Mouse (Mus musculus) CH12.LX (cell line): Measurements from ENCODE around the gene Rbm46. TPM values are rescaled to one million over a fixed set of nuclear protein-coding genes. Genes with fewer than 3 reads are reported as not detected.

Experiments
- DNase-seq: peaks from one replicate; pipeline ENCODE4 v3.0.0-alpha.2; 2013; ENCODE audit errors: extremely low read depth
- H3K27ac ChIP-seq: 2 replicates; pipeline ENCODE4 v1.5.1; 2012; ENCODE audit warnings: low read depth, mild to moderate bottlenecking, control low read depth, moderate library complexity; ENCODE audit not compliant: insufficient read depth
- H3K27me3 ChIP-seq: replicated peaks from 2 replicates; pipeline ENCODE3; 2012; ENCODE audit warnings: inconsistent platforms
- H3K36me3 ChIP-seq, 2 experiments: replicated peaks in 1 of 2; 2 replicates each; pipeline versions ENCODE3 to v1.6.1; 2012; ENCODE audit warnings: inconsistent platforms in 1 of 2, low read length in 1 of 2, mild to moderate bottlenecking in 1 of 2, mixed read lengths in 1 of 2, moderate library complexity in 1 of 2; ENCODE audit not compliant: control insufficient read depth in 1 of 2, insufficient read depth in 1 of 2
- H3K4me1 ChIP-seq, 2 experiments: 2 replicates each; pipeline ENCODE4 v1.6.1; 2012; ENCODE audit warnings: inconsistent platforms in 1 of 2, moderate library complexity in 1 of 2; ENCODE audit not compliant: insufficient read depth in 2 of 2, control insufficient read depth in 1 of 2
- H3K4me2 ChIP-seq: 2 replicates; pipeline ENCODE4 v1.6.1; 2012; ENCODE audit warnings: low read depth, mild to moderate bottlenecking, control low read depth; ENCODE audit not compliant: poor library complexity, insufficient read depth, severe bottlenecking
- H3K4me3 ChIP-seq, 3 experiments: fragments of 150-350 bp in 1 of 3; sonication (generic) in 1 of 3; replicated peaks in 1 of 3; 2 replicates each; pipeline versions ENCODE3 to v1.5.1; 2011 to 2012; ENCODE audit warnings: low read depth in 2 of 3, low read length in 2 of 3, mild to moderate bottlenecking in 2 of 3, moderate library complexity in 2 of 3, control low read depth in 1 of 3, improper control_type of control experiment in 1 of 3, inconsistent platforms in 1 of 3, mixed read lengths in 1 of 3; ENCODE audit not compliant: poor library complexity in 1 of 3
- H3K79me2 ChIP-seq: replicated peaks from 2 replicates; pipeline ENCODE4 v1.6.1; 2012; ENCODE audit warnings: mild to moderate bottlenecking, moderate library complexity; ENCODE audit not compliant: control insufficient read depth, poor library complexity, insufficient read depth, severe bottlenecking; ENCODE audit errors: extremely low read depth
- H3K9ac ChIP-seq: 2 replicates; pipeline ENCODE4 v1.6.1; 2012; ENCODE audit warnings: low read depth, mild to moderate bottlenecking, control low read depth, moderate library complexity; ENCODE audit not compliant: insufficient read depth
- H3K9me3 ChIP-seq: replicated peaks from 2 replicates; pipeline ENCODE3; 2012; ENCODE audit warnings: low read length, inconsistent platforms, mixed read lengths
- E2F4 ChIP-seq: IDR thresholded peaks from 2 replicates; pipeline ENCODE4 v1.6.1; 2011; ENCODE audit warnings: low read depth, low read length, improper control_type of control experiment; ENCODE audit not compliant: insufficient replicate concordance
- EP300 ChIP-seq: IDR thresholded peaks from 2 replicates; pipeline ENCODE4 v1.6.1; 2011; ENCODE audit warnings: low read length, improper control_type of control experiment
- MEF2A ChIP-seq: IDR thresholded peaks from 2 replicates; pipeline ENCODE4 v1.6.1; 2014; ENCODE audit warnings: low read depth, mild to moderate bottlenecking, inconsistent platforms, low read length, improper control_type of control experiment, borderline replicate concordance
- MYC ChIP-seq: IDR thresholded peaks from 2 replicates; pipeline ENCODE4 v1.6.1; 2011; ENCODE audit warnings: low read depth, mild to moderate bottlenecking, improper control_type of control experiment, low read length
- dilution Hi-C: fragments of 300-500 bp; cut with MboI; formaldehyde crosslinking; loops from 2 replicates; pipeline ENCODE4 v1.14.3; 2020; ENCODE audit warnings: low sequenced_read_pairs; ENCODE audit not compliant: extremely low pct_unique_long_range_greater_than_20kb, extremely low pct_ligation_motif_present
- in situ Hi-C: fragments of 300-500 bp; cut with MboI; formaldehyde crosslinking; loops from 3 replicates; pipeline ENCODE4 v1.14.3; 2019; ENCODE audit warnings: low sequenced_read_pairs, low pct_ligation_motif_present, low pct_unique_long_range_greater_than_20kb, mixed read lengths
- polyA plus RNA-seq: library from polyadenylated mRNA; unstranded; fragments of >175 nt; gene quantifications from 2 replicates; pipeline ENCODE4 v1.2.1, GENCODE M21; 2012; ENCODE audit warnings: low read depth; ENCODE audit not compliant: insufficient read length
- total RNA-seq, 2 experiments: library from RNA; depleted of rRNA; stranded (reverse); fragments of 300-350 nt in 1 of 2; fragments of >200 nt in 1 of 2; gene quantifications; 2 replicates each; pipeline ENCODE4 v1.2.3; 2012 to 2014

The Rbm46 gene
- total and polyA plus RNA-seq, 3 experiments = not detected

GRCm38 (mm10) chr3:82791663-82792062 lies 84.6 kb downstream of the Rbm46 start:
- Histone ChIP-seq H3K4me3 (no peak overlapping the region), H3K79me2 (no peaks in the 10 kb centered on the region), H3K4me1 (peaks cover 0 to 4% of the 10 kb centered on the region in 2 experiments; a peak in 1 of 4 replicates), H3K36me3 (no peaks in the 10 kb centered on the region)
- in situ Hi-C loops (no loop called here), dilution Hi-C loops (no loop called here)
- TF ChIP-seq MYC (no peak), MEF2A (no peak), EP300 (no peak), E2F4 (no peak)
- TF ChIP-seq, all 38 proteins: peak for 0
- no peak overlapping the region for H3K4me2 ChIP-seq
- no peak overlapping the region for H3K9ac ChIP-seq
- H3K9me3 ChIP-seq = no peaks in the 10 kb centered on the region
- H3K27me3 ChIP-seq = no peaks in the 10 kb centered on the region
- no peak overlapping the region for H3K27ac ChIP-seq
- DNase-seq = no peak

Other genes with a start within 250 kb of the Rbm46 start
- gene Lrat, start 27.5 kb upstream of the Rbm46 start, total RNA-seq (2012; rRNA removed) = not detected in 2 replicates
- not detected in 2 replicates for gene Lrat, start 27.5 kb upstream of the Rbm46 start, total RNA-seq (2014; rRNA removed)
- gene Lrat, start 27.5 kb upstream of the Rbm46 start, polyA plus RNA-seq = not detected in 2 replicates
- gene Fgg, start 131.2 kb upstream of the Rbm46 start, total RNA-seq (2012; rRNA removed) = not detected in 2 replicates
- not detected in 2 replicates for gene Fgg, start 131.2 kb upstream of the Rbm46 start, total RNA-seq (2014; rRNA removed)
- not detected in 2 replicates for gene Fgg, start 131.2 kb upstream of the Rbm46 start, polyA plus RNA-seq
- not detected in 2 replicates for gene Fga, start 149.6 kb upstream of the Rbm46 start, total RNA-seq (2012; rRNA removed)
- not detected in 2 replicates for gene Fga, start 149.6 kb upstream of the Rbm46 start, total RNA-seq (2014; rRNA removed)
- gene Fga, start 149.6 kb upstream of the Rbm46 start, polyA plus RNA-seq = not detected in 2 replicates
- not detected in 2 replicates for gene Fgb, start 173.4 kb upstream of the Rbm46 start, total RNA-seq (2012; rRNA removed)
- not detected in 2 replicates for gene Fgb, start 173.4 kb upstream of the Rbm46 start, total RNA-seq (2014; rRNA removed)
- gene Fgb, start 173.4 kb upstream of the Rbm46 start, polyA plus RNA-seq = not detected in 2 replicates
- gene Plrg1, start 179.0 kb upstream of the Rbm46 start, total RNA-seq (2012; rRNA removed) = 93.1 and 101 TPM in 2 replicates
- 128 and 138 TPM in 2 replicates for gene Plrg1, start 179.0 kb upstream of the Rbm46 start, total RNA-seq (2014; rRNA removed)
- 99.9 and 108 TPM in 2 replicates for gene Plrg1, start 179.0 kb upstream of the Rbm46 start, polyA plus RNA-seq